Mouse (Mus musculus) thymus, adult 2 months (tissue): ENCODE results near the gene RPS10-NUDT3. TPM values are rescaled to one million over a fixed set of nuclear protein-coding genes. Genes with fewer than 3 reads are reported as not detected.

ENCODE experiments used
- DNase-seq: peaks from one replicate; pipeline ENCODE4 v3.0.0; 2021
- H3K27ac ChIP-seq: fragments of 200-500 bp; 2 replicates; pipeline ENCODE4 v1.5.1; 2012; ENCODE audit warnings: low read length, control low read depth; ENCODE audit not compliant: control insufficient read depth, insufficient read depth
- H3K27me3 ChIP-seq: fragments of 200-500 bp; 2 replicates; pipeline ENCODE4 v1.6.1; 2012; ENCODE audit warnings: mild to moderate bottlenecking, low read length, moderate library complexity, mixed read lengths; ENCODE audit not compliant: control insufficient read depth, insufficient read depth
- H3K36me3 ChIP-seq: fragments of 200-500 bp; 2 replicates; pipeline ENCODE4 v1.6.1; 2012; ENCODE audit warnings: mild to moderate bottlenecking, low read length, moderate library complexity; ENCODE audit not compliant: control insufficient read depth, insufficient read depth
- H3K4me1 ChIP-seq: fragments of 200-500 bp; replicated peaks from 2 replicates; pipeline ENCODE4 v1.6.1; 2012; ENCODE audit warnings: low read length; ENCODE audit not compliant: control insufficient read depth, insufficient read depth
- H3K4me3 ChIP-seq: fragments of 200-500 bp; 2 replicates; pipeline ENCODE4 v1.5.1; 2012; ENCODE audit warnings: mild to moderate bottlenecking, low read length, control low read depth, moderate library complexity; ENCODE audit not compliant: control insufficient read depth, insufficient read depth
- CTCF ChIP-seq: fragments of 200-500 bp; IDR thresholded peaks from 2 replicates; pipeline ENCODE4 v1.5.1; 2012; ENCODE audit warnings: mild to moderate bottlenecking, control low read depth, low read length, moderate library complexity, borderline replicate concordance; ENCODE audit not compliant: control insufficient read depth, poor library complexity, insufficient read depth; ENCODE audit errors: extremely low read depth
- POLR2A ChIP-seq: fragments of 200-500 bp; IDR thresholded peaks from 2 replicates; pipeline ENCODE4 v1.6.1; 2012; ENCODE audit warnings: mild to moderate bottlenecking, low read length, control low read depth, moderate library complexity; ENCODE audit not compliant: control insufficient read depth, poor library complexity, insufficient read depth; ENCODE audit errors: extremely low read depth
- WGBS: fragments of 180-500 bp; shearing (Covaris S2); methylation state at CpG from one replicate; pipeline ENCODE4 v1.1.7; 2018; 5-methylcytosine and 5-hydroxymethylcytosine counted together
- polyA plus RNA-seq: library from polyadenylated mRNA; depleted of rRNA; stranded (reverse); fragments of >200 nt; gene quantifications from 2 replicates; pipeline ENCODE4 v1.2.3, GENCODE M21; 2012

Gene RPS10-NUDT3
- polyA plus RNA-seq, 1 experiment = not detected

GRCm38 (mm10) chr17:27600286-27600685, 34.7 kb downstream of the RPS10-NUDT3 start:
- Histone ChIP-seq H3K36me3 (peaks cover 3% of the 10 kb centered on the region), H3K4me3 (no peak overlapping the region), H3K27me3 (no peaks in the 10 kb centered on the region), H3K4me1 (peaks cover 6% of the 10 kb centered on the region; the same call in 1 of the 2 replicates), H3K27ac (no peak overlapping the region)
- 91% methylated on average over 3 of the region's 3 CpGs for WGBS
- no peak for TF ChIP-seq POLR2A
- no peak for TF ChIP-seq CTCF
- DNase-seq = no peak

- no peak for TF ChIP-seq CTCF
- no peak for TF ChIP-seq POLR2A
- Histone ChIP-seq H3K4me1 (peaks cover 12% of the 10 kb centered on the region), H3K27me3 (no peaks in the 10 kb centered on the region), H3K27ac (no peak overlapping the region), H3K4me3 (no peak overlapping the region), H3K36me3 (peaks cover 6% of the 10 kb centered on the region)
- no peak for DNase-seq
- WGBS = 95% methylated on average over 21 of the region's 21 CpGs
Observed at GRCm38 (mm10) chr17:27596376-27597190, 38.4 kb downstream of the RPS10-NUDT3 start.

DNA sequence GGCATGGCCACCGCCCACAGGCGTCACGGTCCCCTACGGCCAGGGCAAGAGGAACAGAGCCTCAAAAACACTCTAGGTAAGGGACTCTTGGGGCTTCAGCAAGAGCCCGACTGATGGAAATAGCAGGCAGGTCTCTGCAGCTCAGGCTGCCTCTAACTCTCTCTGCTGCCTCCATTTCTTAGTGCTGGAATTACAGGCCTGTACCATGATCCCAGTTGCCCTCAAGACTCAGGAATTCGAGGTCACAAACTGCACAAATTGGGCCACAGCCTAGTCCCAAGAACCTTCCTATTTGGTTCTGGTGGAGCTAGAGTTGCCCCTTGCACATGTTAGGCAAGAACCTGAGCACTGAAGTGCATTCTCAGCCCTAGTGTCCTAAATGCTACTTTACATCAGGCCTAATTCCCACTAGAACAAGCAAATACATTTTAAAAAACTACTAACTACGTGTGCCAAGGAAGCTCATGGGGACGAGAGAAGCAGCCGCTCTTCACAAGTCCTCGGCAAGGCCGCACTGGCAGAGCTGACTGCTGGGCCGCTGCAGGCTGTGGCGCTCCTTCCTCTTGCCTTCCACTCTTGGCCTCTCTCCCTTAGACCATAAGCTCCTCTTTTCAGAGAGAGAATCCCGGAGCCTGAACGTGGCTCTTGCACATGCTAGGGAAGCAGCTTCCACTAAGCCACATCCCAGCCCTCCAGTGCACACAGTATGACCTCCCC, 39.2 kb downstream of the RPS10-NUDT3 start:
- Histone ChIP-seq H3K4me3 (no peak overlapping the region), H3K27ac (no peak overlapping the region), H3K4me1 (peaks cover 13% of the 10 kb centered on the region), H3K27me3 (no peaks in the 10 kb centered on the region), H3K36me3 (peaks cover 6% of the 10 kb centered on the region)
- DNase-seq = no peak
- WGBS = 91% methylated on average over 15 of the region's 15 CpGs
- TF ChIP-seq POLR2A (no peak), CTCF (no peak)

- peaks cover 6% of the 10 kb centered on the region for H3K36me3 ChIP-seq
- H3K4me1 ChIP-seq = peaks cover 32% of the 10 kb centered on the region
- no peak overlapping the region for H3K27ac ChIP-seq
- DNase-seq = no peak
- no peaks in the 10 kb centered on the region for H3K27me3 ChIP-seq
- 69% methylated on average over 7 of the region's 7 CpGs for WGBS
- no peak overlapping the region for H3K4me3 ChIP-seq
- TF ChIP-seq CTCF (no peak), POLR2A (no peak)
Observed at GRCm38 (mm10) chr17:27592565-27592910, 42.5 kb downstream of the RPS10-NUDT3 start.

GRCm38 (mm10) chr17:27591826-27592564, 43.0 kb downstream of the RPS10-NUDT3 start:
- TF ChIP-seq POLR2A (no peak), CTCF (no peak)
- H3K27me3 ChIP-seq = no peaks in the 10 kb centered on the region
- DNase-seq = no peak
- peaks cover 32% of the 10 kb centered on the region for H3K4me1 ChIP-seq
- H3K4me3 ChIP-seq = no peak overlapping the region
- 57% methylated on average over 12 of the region's 12 CpGs for WGBS
- peaks cover 6% of the 10 kb centered on the region for H3K36me3 ChIP-seq
- H3K27ac ChIP-seq = peak overlapping the region; percentile 63; the same call in 1 of the 2 replicates

GRCm38 (mm10) chr17:27588231-27588630, 46.8 kb downstream of the RPS10-NUDT3 start:
- Histone ChIP-seq H3K36me3 (no peaks in the 10 kb centered on the region), H3K27me3 (no peaks in the 10 kb centered on the region), H3K4me1 (peaks cover 34% of the 10 kb centered on the region), H3K27ac (no peak overlapping the region), H3K4me3 (no peak overlapping the region)
- no peak for DNase-seq
- WGBS = 19% methylated on average over 8 of the region's 8 CpGs
- TF ChIP-seq CTCF (no peak), POLR2A (no peak)
